Mouse (Mus musculus): ENCODE results near the gene Smug1.

GRCm38 (mm10) chr15:103156890-103157289 is 10.0 kb downstream of the Smug1 start:
- TF ChIP-seq CTCF (IDR thresholded peaks at IDR 0.05; ENCODE audit: control insufficient read depth, insufficient read depth, low read length) (no peak), POLR2A (IDR thresholded peaks at IDR 0.05; ENCODE audit: borderline replicate concordance, control insufficient read depth, low read depth, low read length) (no peak)
